Mouse (Mus musculus) liver, adult 2 months (tissue): Measurements from ENCODE around the gene Bche. TPM values are rescaled to one million over a fixed set of nuclear protein-coding genes. Genes with fewer than 3 reads are reported as not detected.

Experiments
- DNase-seq: peaks from one replicate; pipeline ENCODE4 v3.0.0-alpha.2; 2011; ENCODE audit warnings: low read depth, low spot score; ENCODE audit errors: extremely low read depth
- H3K27ac ChIP-seq: fragments of 200-500 bp; replicated peaks from 2 replicates; pipeline ENCODE4 v1.5.1; 2012; ENCODE audit warnings: low read depth, mild to moderate bottlenecking, control low read depth, inconsistent platforms, low read length; ENCODE audit not compliant: insufficient read depth
- H3K27me3 ChIP-seq: fragments of 200-500 bp; 2 replicates; pipeline ENCODE4 v1.6.1; 2012; ENCODE audit warnings: mild to moderate bottlenecking, moderate library complexity, low read length, inconsistent platforms; ENCODE audit not compliant: control insufficient read depth, insufficient read depth
- H3K36me3 ChIP-seq: fragments of 200-500 bp; 2 replicates; pipeline ENCODE4 v1.6.1; 2012; ENCODE audit warnings: low read length, inconsistent platforms; ENCODE audit not compliant: control insufficient read depth, insufficient read depth
- H3K4me1 ChIP-seq: fragments of 200-500 bp; 2 replicates; pipeline ENCODE4 v1.6.1; 2011; ENCODE audit warnings: low read length; ENCODE audit not compliant: control insufficient read depth, insufficient read depth
- H3K4me3 ChIP-seq: fragments of 200-500 bp; 2 replicates; pipeline ENCODE4 v1.5.1; 2011; ENCODE audit warnings: low read depth, mild to moderate bottlenecking, control low read depth, low read length, moderate library complexity; ENCODE audit not compliant: insufficient read depth
- H3K79me2 ChIP-seq: fragments of 200-500 bp; 2 replicates; pipeline ENCODE4 v1.6.1; 2012; ENCODE audit warnings: inconsistent platforms, mild to moderate bottlenecking, low read length, moderate library complexity; ENCODE audit not compliant: control insufficient read depth, insufficient read depth
- H3K9ac ChIP-seq: fragments of 200-500 bp; 2 replicates; pipeline ENCODE4 v1.6.1; 2012; ENCODE audit warnings: low read depth, mild to moderate bottlenecking, control low read depth, inconsistent platforms, low read length
- CTCF ChIP-seq: fragments of 200-500 bp; IDR thresholded peaks from 2 replicates; pipeline ENCODE4 v1.5.1; 2011; ENCODE audit warnings: low read depth, low read length, control low read depth
- POLR2A ChIP-seq: fragments of 200-500 bp; IDR thresholded peaks from 2 replicates; pipeline ENCODE4 v1.6.1; 2011; ENCODE audit warnings: low read length, control low read depth; ENCODE audit not compliant: insufficient read depth; ENCODE audit errors: extremely low read depth
- WGBS: fragments of 180-500 bp; shearing (Covaris S2); methylation state at CpG from one replicate; pipeline ENCODE4 v1.1.7; 2018; 5-methylcytosine and 5-hydroxymethylcytosine counted together
- polyA plus RNA-seq: library from polyadenylated mRNA; depleted of rRNA; stranded (reverse); fragments of >200 nt; gene quantifications from 2 replicates; pipeline ENCODE4 v1.2.3, GENCODE M21; 2012
- total RNA-seq: library from RNA; depleted of rRNA; stranded (reverse); fragments of >200 nt; gene quantifications from 2 replicates; pipeline ENCODE4 v1.2.3, GENCODE M21; 2014

Bche gene
- total and polyA plus RNA-seq, 2 experiments: 13.8 to 125 TPM

DNA sequence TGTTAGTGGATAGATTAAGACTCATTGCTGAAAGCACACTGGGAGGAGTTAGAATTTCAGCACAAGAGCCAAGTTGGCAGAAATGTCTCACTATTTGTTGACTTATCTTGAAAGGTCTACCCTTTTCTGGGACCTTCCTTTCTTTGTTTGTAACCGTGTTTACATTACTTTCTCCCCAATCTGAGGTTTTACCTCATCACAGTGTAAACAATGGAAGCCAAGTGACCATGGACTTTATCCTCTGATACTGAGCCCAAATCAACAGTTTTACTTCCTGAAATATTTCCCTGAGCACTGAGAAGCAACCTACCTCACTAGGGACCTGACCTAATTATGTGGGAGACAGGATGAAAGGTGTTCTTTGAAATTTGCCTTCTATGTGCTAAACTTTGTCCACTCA, 34.9 kb downstream of the Bche start:
- H3K4me1 ChIP-seq: peaks cover 3% of the 10 kb centered on the region; the same call in 1 of the 2 replicates
- DNase-seq: peak; percentile 100
- no peak overlapping the region for H3K4me3 ChIP-seq
- H3K36me3 ChIP-seq: no peaks in the 10 kb centered on the region
- no peaks in the 10 kb centered on the region; the same call in 1 of the 2 replicates for H3K79me2 ChIP-seq
- H3K27ac ChIP-seq: 0 out of 2 replicates have a peak overlapping the region, but pooled peaks have one; percentile 12
- WGBS: 9% methylated on average over 1 of the region's 1 CpGs
- H3K9ac ChIP-seq: no peak overlapping the region
- H3K27me3 ChIP-seq: no peaks in the 10 kb centered on the region
- no peak for TF ChIP-seq CTCF
- TF ChIP-seq POLR2A: no peak

DNA sequence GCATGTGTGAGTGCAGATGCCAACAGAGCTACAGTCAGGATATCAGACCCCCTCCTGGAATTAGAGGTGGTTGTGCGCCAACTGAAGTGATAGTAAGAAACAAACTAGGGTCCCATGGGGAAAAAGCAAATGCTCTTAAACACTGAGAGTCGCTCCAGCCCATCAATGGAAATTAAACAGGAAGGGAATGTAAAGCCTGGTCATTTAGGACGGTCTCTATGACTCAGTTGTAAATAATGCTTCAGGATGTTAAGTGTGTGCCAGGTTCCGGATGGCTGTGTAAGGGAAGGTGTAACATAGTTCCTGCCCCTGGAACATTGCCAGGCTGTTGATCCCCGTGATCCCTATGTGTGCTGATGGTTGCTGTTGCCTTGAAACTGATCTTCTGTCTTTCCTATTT, 40.0 kb downstream of the Bche start:
- Histone ChIP-seq H3K9ac (no peak overlapping the region), H3K4me3 (no peak overlapping the region), H3K27ac (no peak overlapping the region), H3K27me3 (no peaks in the 10 kb centered on the region), H3K79me2 (no peaks in the 10 kb centered on the region; the same call in 1 of the 2 replicates), H3K36me3 (no peaks in the 10 kb centered on the region), H3K4me1 (peaks cover 3% of the 10 kb centered on the region; the same call in 1 of the 2 replicates)
- no peak for DNase-seq
- WGBS: 69% methylated on average over 5 of the region's 5 CpGs
- TF ChIP-seq CTCF: no peak
- TF ChIP-seq POLR2A: no peak

DNA sequence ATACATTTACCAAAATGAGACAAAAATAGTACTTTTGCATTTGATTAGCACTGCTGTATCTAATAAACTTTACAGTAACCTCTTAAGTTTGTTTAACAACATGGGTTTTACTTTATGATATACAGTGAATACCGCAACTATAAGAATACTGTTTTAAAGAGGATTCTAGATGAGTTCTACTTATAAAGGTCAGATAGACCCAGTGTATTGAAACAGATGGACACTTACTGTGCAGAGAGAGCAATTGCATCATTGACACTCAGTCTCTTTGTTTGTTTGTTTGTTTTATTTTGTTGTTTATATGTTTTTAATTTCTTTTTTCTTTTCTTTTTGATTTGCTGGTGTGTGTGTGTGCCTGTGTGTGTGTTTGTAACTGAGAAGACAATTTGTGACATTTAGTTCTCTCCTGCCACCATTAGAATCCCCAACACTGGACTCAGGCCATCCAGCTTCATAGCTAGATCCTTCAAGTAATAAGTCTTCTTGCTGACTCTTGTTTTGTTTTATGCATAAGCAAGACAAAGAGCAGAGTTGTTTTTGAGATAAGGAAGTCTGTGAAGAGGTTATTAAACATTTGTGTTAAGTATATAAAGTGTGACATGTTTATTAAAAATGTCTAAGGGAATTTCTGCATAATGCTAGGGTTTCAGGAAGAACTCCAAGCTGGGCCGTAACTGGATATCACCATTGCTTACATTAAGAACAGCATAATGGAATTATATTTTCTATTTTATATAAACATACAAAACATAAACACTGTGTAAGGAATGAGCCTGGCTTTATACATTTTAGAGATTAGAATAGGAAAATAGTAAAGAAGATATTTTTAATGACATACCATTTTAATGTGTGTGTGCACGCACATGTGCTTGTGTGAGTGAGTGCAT, 40.7 kb downstream of the Bche start:
- no peak for DNase-seq
- no peaks in the 10 kb centered on the region for H3K36me3 ChIP-seq
- no peak overlapping the region for H3K4me3 ChIP-seq
- H3K9ac ChIP-seq: no peak overlapping the region
- H3K27me3 ChIP-seq: no peaks in the 10 kb centered on the region
- TF ChIP-seq CTCF (no peak), POLR2A (no peak)
- no peaks in the 10 kb centered on the region; the same call in 1 of the 2 replicates for H3K79me2 ChIP-seq
- H3K4me1 ChIP-seq: no peaks in the 10 kb centered on the region
- 94% methylated on average over 3 of the region's 3 CpGs for WGBS
- H3K27ac ChIP-seq: no peak overlapping the region

DNA sequence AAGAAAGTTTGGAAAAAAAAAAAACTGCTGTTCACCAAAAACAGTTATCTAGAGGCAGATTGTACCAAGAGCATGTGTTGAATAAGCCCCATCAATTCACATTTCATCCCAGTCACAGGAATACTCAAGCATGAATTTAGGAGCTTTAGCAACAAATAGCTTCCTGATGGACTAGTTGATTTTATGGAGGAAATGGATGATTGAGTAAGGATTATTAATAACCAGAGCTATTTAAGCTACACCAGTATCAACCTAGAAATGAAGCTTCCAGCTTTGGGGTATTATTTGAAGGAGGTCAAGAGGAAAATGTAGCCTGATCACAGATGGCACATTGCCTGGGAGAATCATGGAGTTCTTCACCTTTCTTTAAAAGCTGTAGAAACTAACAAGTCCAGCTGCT, 57.9 kb downstream of the Bche start:
- no peak for TF ChIP-seq CTCF
- no peak for TF ChIP-seq POLR2A
- Histone ChIP-seq H3K79me2 (no peaks in the 10 kb centered on the region), H3K4me3 (no peak overlapping the region), H3K36me3 (no peaks in the 10 kb centered on the region), H3K27me3 (no peaks in the 10 kb centered on the region), H3K27ac (no peak overlapping the region), H3K9ac (no peak overlapping the region), H3K4me1 (no peaks in the 10 kb centered on the region)
- no peak for DNase-seq

DNA sequence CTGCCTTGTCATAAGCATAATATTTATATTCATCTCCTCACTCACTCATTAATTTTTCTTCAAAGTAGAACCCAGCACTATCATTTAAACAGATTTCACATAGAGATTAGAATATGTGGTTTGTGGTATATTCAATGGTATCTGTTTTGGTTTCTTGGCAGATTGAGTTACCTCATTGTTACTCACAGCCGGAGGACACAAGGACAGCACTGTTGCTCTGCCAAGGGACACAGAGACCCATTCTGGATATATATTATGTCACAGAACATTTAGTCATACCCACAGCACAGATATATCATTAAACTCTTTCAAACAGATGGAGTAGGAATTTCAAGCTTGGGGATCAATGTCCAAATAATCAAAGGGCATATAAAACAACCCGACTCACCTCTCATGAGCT, 61.2 kb downstream of the Bche start:
- TF ChIP-seq CTCF (no peak), POLR2A (no peak)
- Histone ChIP-seq H3K27ac (no peak overlapping the region), H3K27me3 (no peaks in the 10 kb centered on the region), H3K4me3 (no peak overlapping the region), H3K4me1 (no peaks in the 10 kb centered on the region), H3K36me3 (no peaks in the 10 kb centered on the region), H3K9ac (no peak overlapping the region), H3K79me2 (no peaks in the 10 kb centered on the region)
- DNase-seq: no peak
- 93% methylated on average over 2 of the region's 2 CpGs for WGBS

DNA sequence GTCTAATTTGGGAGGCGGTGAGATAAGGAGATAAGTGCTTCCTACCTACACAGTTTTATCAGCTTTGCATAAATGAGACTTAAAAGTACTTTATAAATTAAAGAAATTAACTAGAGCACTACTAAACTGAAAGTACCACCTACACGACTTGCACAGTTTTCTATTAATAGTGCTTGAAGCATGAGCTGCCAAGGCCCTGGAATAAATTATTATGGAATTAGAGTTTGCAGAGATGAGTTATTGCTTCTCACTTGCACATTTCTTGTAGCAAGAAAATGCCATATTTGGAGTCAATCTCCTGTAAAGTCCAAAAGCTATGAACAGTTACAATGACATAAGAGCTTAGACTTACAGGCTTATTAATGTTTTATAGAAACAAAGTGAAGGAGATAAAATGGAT, 96.8 kb downstream of the Bche start:
- TF ChIP-seq CTCF (no peak), POLR2A (no peak)
- WGBS: 80% methylated on average over 2 of the region's 2 CpGs

More for the DNA sequence above, 96.8 kb downstream of the Bche start:
- Histone ChIP-seq H3K79me2 (no peaks in the 10 kb centered on the region), H3K4me1 (no peaks in the 10 kb centered on the region), H3K9ac (no peak overlapping the region), H3K27ac (no peak overlapping the region), H3K27me3 (no peaks in the 10 kb centered on the region), H3K36me3 (no peaks in the 10 kb centered on the region), H3K4me3 (no peak overlapping the region)
- no peak for DNase-seq
